Mouse (Mus musculus) heart, adult 9 months (tissue): Measurements from ENCODE around the gene Nap1l4.
A peak's percentile ranks its signal among the peaks of the same experiment; 100 is the strongest.
"Not testable (repeated sequence)": the region's sequence is repeated elsewhere in the genome, so short reads cannot be mapped to it uniquely, and the experiment has no call there.

Source experiments
- DNase-seq, 2 experiments: peaks; one replicate each; pipeline ENCODE4 v3.0.0; 2022; ENCODE audit warnings: low spot score in 2 of 2

Nap1l4 gene

DNA sequence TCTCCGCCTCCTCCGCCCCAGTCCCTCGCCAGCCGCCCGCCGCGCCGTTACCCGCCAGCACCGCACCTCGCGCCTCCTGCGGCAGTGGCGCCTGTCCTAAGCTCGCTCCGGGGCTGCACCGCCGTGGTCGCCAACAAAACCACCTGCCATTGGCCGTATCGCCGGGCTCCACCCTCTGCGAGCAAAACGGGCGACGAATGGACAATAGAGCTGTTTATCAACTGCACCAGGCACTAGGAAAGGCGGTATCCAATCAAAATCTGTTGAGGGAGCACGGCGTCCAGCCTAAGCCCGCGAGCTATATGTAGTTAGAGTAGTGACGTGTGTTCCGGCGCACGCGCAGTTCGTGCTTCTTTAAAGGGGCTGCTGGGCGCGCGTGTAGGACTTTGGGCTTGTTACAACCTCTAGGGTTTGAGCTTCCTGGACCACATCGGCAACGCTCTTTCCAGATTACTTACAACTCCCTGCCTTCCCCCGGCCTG is at the start of gene Nap1l4:
Gene Nap1l4 (minus strand): TSS at position 131 of the 482 bp plus-strand sequence.
- peak; percentile 100 for DNase-seq

DNA sequence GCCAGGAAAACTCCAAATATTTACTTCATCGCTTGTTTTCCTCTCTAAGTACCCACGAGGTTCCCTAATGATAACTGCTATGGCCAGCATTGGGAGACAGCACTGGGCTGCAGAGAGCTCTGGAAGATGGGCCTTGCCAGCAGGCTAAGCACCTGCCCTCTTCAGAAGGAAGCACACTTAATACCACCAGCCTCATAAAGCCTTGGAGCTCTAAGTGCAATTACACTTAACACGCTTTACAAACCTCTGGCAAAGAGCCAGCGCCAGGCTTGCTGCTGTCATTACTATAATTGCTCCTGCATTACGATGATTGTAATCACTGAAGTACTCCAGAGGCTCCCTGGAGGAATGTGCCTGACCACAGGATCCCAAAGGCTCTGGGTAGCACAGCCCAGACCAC is 46.0 kb upstream of the Nap1l4 start:
- DNase-seq, result no peak

DNA sequence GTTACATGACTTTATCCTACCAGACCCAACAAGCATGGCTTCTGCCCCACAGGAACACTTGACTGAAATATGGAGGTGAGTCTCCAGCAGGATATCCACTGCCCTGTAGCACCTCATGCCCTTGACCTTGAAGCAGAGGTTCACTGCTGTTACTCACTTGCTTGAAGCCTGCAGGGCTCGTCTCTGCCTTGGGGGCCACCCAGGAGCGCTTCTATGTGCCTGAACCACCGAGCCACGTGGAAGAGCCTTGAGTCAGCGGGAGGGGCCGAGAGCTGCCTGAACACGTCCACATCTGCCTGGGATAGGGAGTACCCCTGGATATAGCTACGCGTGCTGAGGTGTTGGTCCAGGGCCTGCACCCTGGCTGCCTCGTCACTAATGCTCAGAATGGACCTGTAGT is 43.3 kb upstream of the Nap1l4 start:
- DNase-seq, result no peak

DNA sequence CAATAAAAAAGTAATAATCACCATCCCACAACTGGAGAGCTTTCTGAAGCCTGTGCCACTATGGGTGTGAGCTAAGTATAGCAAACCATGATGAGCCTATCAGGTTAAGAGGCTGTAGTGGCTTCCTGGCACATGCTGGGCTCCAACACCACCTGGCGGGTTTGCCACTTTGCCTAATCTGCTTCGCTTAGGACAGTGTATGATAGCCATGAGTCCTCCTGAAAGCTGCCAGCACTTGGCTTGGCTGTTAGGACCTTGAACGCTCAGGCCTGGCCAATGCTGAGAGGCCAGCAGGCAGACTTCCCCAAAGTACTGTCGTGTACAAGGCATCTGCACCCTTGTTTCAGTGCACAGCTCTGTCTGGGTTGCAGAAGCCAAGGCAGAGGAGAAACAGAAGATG is 39.1 kb upstream of the Nap1l4 start:
- peak; percentile 73 to 75 for DNase-seq

DNA sequence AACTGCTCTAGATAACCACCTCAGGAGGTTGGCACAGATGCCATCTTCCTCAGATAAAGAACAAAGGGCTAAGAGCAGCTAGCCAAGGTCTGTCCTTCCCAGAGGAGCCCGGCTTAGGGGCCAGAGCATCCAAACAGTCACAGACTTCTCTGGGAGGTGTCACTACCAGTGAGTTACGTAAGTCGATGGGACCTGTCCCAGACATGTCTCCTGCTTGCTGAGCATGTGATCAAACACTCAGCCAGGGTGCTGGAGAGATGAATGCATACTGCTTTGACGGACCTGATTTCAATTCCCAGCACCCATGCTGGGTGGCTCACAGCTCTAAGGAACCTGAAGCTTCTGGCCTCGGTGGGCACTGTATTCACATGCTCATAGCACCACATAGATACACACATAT is 38.7 kb upstream of the Nap1l4 start:
- peak; percentile 46 to 58 for DNase-seq

DNA sequence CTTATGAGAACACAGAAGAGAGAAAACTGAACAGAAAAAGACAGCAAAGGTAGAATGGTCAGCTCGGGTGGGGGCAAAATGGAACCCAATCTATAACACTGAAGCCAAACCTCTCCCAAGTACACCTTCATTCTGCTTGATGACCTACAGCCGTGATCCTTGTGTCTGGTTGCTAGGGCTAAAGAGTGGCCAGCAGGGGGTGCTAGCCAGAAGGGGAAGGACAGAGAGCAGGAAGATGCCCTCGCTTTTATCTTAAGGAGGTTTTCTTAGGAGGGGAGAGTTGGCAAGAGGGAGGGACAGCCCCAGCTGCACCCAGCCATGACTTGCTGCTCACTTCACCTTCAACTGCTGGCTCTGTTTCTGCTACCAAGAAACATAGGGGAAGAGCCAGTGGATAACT is 35.0 kb upstream of the Nap1l4 start:
- DNase-seq, result peak in 1 of 2 experiments; percentile 32

DNA sequence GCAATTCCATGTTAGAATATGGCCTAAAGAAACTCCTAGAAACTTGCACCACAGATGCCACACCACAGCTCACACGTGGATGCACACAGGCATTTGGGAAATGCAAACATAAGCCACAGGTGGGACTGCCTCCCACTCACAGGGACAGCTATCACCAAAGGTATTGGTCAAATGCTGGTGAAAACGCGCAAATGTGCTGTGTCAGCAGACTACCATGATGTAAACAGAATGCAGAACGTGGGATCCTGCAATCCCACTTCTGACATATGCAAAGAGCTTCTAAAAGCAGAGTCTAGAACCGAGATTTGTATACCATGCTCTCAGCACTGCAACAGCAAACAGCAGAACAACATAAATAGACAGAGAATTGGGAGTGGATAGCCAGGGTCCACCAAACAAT is 34.1 kb upstream of the Nap1l4 start:
- DNase-seq, result no peak

DNA sequence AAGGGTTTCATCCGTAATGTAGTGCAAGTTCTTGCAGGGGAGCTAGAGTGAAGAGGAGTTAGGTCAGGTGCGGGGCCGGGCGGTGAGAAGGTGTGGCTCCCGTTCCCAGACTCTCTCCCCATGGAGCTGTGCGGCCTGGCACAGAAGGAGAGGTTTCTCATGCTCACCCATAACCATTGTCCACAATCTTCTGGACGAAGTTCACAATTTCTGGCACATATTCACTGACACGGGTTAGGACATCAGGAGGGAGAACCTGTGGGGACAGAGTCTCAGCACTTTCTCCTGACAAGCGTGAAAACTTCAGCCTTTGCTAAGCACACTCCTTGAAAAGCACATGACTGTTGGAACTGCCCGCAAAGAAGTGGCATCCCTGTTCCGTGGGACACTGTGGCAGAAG is 26.8 kb upstream of the Nap1l4 start:
- DNase-seq, result no peak

DNA sequence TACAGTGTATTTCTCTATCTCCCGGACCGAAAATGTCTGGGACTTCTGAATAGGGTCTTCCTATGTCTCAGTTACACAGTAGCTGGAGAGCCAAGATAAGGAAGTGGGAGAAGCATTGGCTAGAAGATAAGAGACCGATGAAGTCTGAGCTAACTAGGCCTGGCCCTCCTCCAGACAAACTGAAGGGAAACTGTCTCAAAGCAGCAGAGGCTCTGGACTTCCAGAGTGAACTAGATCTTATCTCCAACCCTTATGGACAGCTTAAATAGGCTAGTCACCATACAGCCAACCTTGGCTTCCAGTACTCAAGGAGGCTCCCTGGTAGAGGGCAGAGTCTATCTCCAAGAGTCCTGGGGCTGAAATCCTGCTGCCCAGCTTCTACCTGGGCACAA is 16.7 kb upstream of the Nap1l4 start:
- no peak for DNase-seq

DNA sequence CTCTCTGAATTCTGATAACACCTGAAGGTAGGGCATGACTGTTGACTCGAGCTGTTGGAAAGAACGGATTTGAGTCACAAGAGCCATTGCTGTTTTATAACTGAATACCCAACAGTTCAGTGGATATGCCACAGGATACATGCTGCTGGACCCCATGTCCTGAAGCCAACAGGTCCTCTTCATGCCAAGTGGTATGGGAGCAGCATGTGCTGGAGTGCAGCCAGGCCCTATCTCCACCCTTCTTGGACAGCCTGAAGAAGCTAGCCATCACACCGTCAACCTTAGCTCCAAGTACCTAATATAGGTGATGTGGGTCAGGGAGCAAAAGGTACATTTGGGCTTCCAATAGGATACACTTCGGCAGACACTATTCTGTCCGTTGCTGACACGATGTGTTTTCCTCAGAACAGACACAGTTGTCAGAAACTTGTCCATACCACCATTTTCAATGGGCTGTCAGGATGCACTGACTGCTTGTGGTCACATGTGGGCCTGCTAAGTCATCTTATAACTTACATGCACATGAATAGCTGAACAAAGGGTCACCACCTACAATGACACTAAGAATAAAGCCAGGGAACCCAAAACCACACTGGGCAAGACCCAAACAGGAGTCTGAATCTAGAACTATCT is 16.2 kb upstream of the Nap1l4 start:
- no peak for DNase-seq

DNA sequence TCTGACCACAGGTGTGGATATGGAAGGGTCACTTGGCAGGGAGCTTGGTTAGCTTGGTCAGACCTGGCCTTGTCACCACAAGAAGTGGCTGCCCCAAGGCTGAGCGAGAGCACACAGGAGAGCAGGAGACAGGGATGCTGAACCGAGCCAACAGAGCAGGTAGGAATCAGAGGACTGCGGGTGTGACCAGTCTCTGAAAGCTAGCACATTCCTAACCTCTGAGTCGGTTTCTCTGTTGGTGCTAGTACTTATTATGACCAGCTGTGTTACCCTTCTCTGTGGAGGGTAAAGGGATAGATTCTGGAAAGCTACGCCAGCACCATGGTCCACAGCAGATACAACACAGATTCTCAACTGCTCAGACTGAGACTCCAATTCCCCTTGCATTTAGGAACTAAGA is 14.9 kb upstream of the Nap1l4 start:
- DNase-seq, result no peak

DNA sequence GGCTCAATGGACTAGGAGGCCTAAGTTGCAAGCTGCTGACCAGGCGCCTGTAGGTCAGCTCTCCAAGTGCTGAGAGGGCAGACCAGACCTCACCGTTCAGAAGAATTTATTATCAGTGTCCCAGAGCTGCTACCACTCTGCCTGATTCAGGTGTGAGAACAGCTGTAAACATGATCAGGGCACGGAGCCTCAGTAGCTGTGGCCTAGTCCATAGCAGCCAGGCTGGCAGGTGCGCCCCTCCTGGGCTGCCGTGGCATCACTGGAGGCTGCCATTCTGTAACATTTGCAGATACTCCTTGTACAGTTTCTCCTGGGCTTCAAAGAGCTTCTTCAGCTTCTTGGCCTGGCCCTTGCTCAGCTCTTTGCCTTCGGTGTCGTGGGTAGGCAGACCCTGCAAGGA is 8.7 kb upstream of the Nap1l4 start:
- DNase-seq, result no peak

DNA sequence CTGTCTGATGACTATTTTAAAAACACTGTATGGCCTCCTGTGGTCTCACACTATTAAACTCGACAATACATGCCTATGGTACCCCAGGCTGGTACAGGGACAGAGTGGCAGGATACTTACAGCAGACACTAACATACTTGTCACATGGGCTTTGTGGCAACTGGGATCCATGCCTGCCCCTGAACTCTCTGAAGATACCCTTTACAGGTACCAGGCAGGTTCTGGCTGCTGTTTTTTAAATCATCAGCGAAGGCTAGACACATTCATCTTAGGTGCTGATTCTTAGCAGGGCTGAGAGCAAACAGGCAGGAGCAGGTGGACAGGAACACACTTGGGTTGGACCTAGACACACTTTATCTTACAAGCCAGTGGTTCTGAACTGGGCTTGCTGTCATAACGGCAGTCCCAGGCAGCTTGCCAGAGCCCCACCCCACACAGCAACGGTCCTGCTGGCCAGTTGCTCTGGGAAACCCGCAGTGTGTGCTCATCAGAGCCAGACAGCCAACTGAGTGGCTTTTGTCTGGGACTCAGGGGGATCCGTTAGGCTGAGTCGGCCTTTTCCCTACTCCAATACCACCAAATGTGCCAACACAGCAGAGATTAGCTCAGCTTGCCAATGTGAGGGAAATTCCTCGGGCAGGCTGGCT is 8.2 kb upstream of the Nap1l4 start:
- DNase-seq, result peak; percentile 12 to 24

DNA sequence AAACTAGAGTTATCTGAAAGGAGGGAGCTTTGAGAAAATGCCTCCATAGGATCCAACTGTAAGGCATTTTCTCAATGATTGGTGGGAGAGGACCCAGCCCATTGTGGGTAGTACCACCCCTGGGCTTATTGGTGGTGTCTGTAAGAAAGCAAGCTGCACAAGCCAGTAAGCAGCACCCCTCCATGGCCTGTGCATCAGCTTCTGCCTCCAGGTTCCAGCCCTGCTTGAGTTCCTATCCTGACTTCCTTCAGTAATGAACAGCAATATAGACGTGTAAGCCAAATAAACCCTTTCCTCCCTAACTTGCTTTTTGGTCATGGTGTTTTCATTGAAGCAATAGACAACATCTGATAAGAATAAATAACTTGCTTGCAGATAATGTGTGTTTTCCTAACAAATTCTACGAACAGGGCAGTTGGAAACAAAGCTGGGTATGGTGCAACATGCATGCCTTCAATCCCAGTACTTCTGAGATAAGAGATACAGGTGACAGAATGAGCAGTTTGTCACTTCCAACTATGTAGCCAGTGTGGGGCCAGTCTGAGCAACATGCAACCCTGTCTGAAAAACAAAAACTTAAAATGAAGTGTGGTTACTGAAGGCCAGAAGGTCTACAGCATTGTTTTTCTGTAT is 798 bp upstream of the Nap1l4 start:
- DNase-seq, result no peak

DNA sequence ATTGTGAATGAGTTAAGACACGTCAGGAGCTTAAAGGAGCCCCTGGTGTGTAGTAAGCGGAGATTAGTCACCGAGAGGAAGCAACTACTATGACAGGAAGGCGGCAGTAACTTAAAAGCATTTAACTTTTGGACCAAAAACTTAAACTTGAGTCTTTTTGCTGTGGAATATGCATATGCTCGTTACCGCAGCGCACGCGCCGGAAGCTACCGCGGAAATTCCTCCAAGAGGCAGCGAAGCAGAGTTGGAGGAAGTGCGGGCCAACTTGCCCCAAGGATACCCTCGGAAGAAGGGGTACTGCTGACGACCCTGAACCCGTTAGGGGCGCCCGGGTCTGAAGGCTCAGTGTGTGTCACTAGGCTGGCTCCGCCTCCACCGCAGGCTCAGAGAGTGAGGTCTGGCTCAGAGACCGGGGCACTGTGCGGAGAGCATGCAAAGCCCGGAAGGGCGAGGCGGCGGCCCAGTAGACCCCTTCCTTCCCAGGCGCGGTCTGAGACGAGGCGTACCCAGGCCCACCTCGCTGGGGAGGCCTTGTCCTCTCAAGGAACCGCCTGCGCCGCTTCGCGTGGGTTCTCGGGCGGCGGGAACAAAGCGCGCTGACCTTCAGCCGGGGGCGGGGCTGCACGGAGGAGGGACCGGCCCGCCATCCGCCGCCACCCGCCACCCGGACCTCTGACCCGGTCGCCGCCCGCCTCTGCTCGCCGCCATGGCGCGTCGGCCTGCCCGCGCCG is 510 bp downstream of the Nap1l4 start:
- no peak for DNase-seq

DNA sequence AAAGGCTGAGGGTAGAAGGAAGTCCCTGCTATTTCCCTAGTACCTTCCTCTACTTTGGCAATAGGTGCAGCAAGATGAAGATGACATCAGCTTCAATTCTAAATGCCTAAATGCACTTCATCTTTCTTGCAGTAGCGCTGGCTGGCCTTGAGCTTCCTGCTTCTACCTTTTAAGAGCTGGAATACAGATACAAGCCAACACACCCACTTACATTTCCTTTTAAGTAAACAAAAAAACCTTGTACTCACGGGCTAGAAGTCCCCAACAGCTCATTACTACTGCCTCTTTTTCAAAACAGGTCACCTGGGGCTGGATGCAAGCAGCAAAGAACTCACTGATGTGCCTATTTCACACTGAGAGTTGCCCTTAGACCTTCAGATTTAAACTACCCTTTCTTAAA is 2.4 kb downstream of the Nap1l4 start:
- DNase-seq, result no peak

DNA sequence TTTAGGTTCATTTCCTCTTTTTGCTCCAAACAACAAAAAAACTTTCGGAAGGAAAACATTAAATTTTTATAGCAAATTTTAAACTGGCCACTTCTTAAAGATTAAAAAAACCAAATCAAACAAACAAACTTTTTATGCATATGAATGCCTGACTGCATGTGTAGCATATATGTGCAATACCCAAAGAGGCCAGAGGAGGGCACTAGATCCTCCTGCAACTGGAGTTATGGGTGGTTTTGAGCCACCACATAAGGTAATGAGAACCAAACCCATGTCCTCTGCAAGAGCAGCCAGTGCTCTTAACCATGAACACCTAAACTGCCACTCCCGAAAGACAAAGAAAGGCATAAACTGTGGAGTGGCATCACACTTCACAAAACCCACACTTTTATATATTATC is 4.5 kb downstream of the Nap1l4 start:
- DNase-seq, result no peak

DNA sequence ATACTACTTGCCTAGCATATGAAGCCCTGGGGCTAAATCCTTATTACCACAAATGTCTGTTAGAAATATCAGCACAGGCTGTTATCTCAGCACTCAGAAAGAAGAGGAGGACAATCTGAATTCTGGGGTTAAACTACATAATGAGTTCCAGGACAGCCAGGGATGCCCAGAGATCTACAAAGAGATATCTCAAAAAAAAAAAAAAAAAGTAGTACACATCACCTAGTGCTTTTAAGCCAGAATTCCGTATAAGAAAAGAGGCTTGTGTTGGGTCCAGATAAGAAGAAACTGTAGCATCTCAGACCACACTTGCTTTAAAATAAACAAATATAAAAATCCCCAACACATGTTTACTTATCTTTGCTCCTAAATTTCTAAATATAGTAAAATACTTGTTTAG is 10.2 kb downstream of the Nap1l4 start:
- no peak for DNase-seq

DNA sequence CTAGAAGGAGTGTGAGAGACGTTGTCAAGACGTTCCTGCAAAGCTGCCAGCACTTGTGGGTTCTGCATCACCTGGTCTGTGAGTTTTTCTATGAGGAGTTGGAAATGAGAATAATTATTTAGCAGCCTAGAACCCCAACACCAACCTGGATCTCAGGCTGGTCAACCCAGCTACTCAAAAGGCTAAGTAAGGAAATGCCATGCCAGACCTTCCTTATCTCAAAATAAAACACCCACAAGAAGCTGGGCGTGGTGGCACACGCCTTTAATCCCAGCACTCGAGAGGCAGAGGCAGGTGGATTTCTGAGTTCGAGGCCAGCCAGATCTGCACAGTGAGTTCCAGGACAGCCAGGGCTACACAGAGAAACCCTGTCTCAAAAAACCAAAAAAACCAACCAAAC is 10.7 kb downstream of the Nap1l4 start:
- DNase-seq, result not testable (repeated sequence)

DNA sequence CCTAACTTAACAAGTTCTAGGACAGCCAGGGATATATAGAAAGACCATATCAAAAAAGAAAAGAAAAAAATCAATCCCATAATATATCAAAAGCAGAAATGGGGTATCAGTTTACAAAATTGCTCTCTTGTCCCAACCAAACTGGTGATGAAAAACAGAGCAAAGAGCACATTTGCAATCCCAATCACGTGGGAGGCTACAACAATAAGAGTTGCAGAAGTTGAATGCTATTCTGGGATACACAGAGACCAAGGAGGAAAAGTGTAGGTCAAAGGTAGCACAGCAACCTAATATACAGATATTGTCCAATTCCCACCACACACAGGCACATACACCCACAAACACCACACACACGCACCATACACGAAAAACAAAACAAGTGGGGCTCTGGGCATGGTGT is 12.7 kb downstream of the Nap1l4 start:
- no peak for DNase-seq

DNA sequence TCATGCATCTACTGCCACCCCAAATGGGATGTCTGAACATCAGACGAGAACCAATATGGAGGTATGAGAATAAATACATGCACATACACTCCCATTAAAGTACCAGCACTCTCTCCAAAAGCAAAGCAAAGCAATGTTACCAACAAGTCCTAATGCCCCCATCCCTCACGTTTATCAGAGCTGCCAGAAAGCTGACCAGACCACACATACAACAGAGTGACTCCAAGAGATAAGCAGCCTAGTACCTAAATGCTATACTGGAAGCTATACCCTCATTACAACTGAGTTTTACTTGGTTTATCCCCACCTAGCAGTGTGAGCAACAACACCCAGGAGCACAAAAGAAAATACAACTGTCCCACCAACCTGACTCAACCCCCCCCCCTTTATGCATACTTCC is 15.6 kb downstream of the Nap1l4 start:
- no peak for DNase-seq

DNA sequence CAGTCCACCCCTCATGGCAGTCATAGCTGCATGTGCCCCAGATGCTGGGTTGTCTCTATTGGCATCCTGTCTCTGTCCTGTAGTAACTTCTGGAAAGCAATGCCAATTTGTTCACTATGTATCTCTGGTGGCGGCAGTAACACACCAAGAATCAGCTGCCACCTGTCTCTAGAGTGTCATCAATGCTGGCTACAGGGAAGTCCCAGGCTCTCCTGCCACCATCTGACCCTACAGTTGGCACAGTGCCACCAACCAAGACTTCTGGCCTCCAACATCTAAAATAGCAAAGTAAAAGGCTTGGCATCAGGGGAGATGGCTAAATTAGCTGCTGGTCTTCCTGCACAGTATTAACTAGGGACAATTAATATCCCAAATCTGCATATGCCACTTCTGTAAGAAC is 16.5 kb downstream of the Nap1l4 start:
- no peak for DNase-seq

DNA sequence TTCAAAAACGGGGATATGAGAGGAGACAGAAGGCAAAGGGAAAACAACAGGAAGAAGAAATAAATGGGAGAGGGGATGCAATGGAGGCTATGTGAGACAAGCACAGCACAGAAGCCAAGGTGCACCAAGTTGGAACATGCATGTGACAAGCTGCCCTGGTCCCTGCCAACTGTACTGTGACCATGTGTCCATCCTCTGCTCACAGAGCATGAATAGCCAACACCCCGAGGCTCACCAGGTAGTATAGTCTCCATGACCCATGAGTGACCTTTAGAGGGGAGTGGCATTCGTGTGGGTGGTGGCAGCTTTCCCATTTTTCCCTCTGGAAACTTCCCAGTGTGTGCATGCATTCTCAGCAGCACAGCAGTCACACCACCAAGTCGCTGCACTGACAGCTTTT is 29.6 kb downstream of the Nap1l4 start:
- no peak for DNase-seq
